Mouse (Mus musculus): ENCODE measurements around the gene Pbx3.

Pbx3 gene

DNA sequence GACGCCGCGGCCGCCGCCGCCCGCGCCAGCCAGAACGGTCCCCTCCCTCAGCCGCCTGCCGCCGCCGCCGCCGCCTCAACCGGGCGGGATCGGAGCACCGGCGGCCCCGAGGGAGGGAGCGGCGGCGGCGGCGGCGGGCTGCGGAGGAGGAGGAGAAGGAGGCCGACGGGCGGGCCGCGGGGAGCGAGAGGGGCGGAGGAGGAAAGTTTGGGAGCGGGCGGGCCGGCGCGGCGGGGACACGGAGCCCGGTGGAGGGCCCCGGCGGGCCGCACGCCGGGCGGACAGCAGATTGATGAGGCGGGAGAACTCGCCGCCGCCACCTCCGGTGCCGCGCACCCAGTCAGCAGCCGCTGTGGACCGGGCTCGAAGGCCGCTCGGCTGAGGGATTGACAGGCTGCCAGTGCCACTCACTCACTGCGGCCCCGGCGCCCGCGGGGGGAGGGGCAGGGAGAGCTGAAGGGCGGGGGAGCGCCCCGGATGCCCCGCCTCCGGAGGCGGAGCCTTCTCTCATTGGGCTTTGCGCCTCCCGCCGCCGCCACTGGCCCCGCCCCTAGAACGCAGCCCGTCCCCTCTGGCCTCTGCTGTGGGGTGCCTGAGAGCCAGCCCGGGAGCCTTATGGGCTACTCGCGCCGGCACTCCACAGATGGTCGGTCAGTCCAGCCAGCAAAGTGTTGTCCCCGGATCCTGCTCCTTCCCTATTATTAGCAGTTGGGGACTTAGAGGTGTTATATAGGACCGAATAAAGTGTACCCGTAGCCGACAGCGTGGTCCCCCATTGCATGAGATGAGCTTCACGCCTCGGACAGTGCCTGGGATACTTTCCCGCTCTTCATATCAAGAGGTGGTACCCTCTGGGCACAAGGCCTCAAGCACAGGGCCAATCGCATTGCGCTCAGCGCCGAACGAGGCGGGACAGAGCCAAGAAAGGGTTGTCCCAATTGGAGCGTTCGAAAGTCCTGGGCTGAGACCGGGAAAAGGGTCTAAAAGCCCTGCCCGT, at the start of gene Pbx3:
Gene Pbx3, minus strand, starts transcription at position 838 of the 997 bp plus-strand sequence.
- DNase-seq (ENCODE audit: low spot score) = peak; percentile 98

DNA sequence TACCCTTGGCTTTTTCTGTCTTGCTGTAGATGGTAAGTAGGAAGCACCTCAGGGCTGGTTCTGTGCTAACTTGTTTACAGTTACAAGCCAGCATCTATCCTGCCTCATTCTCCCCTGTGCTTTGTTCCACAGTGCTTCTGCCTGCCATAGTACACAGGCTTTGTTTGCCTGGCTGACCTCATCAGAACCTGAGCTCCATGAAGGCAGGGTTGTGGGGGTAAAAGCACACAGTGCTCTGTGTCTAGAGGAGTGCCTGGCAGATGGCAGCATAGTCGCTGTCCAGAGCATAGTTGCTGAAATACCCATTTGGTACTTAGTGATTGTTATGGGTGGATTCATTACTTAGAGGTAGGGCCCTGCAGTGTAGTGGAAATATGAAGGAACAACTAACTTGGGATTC, 47.3 kb upstream of the Pbx3 start:
- no peak for DNase-seq (ENCODE audit: low spot score)

- DNase-seq (ENCODE audit: low spot score) = no peak
Observed at GRCm38 (mm10) chr2:34409741-34410340, 36.9 kb upstream of the Pbx3 start.

DNA sequence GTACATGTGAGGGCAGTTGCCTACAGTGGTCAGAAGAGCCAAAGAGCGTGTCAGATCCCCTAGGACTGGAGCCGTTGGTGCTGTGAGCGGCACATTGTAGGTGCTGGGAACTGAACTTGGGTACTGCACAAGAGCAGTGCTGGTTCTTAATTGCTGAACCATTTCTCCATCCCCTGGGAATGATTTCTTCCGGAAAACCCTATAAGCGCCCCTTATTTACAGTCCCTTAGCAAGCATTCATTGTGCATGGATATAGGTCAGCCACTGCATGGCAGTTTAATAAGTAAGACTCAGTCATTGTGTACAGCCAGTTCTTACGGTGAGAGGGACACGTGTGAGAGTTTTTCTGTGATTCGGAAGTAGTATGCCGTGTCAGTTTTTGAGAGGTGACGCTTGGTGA, 35.4 kb upstream of the Pbx3 start:
- peak; percentile 12 for DNase-seq (ENCODE audit: low spot score)

- peak; percentile 20 for DNase-seq (ENCODE audit: low spot score)
Observed at GRCm38 (mm10) chr2:34407596-34407995, 34.7 kb upstream of the Pbx3 start.

GRCm38 (mm10) chr2:34406601-34407464, 33.9 kb upstream of the Pbx3 start, which contains the start of gene Mapkap1:
TSS of gene Mapkap1 (plus strand) at chr2:34406771.
- peak; percentile 97 for DNase-seq (ENCODE audit: low spot score)

- no peak for DNase-seq (ENCODE audit: low spot score)
Observed at GRCm38 (mm10) chr2:34399535-34399934, 26.6 kb upstream of the Pbx3 start.

DNA sequence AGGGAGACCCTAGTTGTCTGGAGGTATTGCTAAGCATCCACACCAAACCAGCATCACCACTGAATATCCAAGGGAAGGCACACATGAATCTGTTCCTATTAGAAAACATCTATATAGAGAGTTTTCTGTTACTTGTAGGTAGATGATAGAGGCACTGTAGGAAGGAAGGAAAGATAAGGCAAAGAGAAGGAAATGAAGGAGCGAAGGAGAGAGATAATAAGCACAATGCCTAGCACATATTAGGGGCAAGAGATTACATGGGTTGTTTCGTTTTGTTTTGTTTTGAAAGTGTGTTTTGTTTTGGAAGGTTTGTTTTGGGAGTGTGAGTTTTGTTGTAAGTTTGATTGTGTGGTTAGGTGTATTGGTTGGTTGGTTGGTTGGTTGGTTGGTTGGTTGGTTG, 6.0 kb upstream of the Pbx3 start:
- no peak for DNase-seq (ENCODE audit: low spot score)

DNA sequence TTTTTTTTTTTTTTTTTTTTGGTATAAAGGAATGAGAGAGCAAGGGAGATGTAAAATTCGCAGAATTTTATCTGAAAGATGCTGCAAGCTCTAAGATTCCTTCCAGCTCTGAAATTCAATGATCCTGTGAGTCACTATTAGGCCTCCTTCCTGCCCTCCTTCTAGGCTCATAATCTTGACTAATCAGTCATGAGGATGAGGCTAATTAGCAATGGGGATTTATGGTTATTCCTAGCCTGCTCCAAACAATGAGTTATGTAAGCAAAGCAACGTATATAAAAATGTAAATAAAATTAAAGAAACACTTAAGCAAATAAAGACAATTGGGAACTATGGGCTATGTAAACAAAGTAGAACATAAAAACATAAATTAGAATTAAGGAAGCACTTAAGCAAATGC, 1.4 kb upstream of the Pbx3 start:
- no peak for DNase-seq (ENCODE audit: low spot score)

- DNase-seq (ENCODE audit: low spot score) = no peak
Observed at GRCm38 (mm10) chr2:34373886-34374285, 944 bp upstream of the Pbx3 start.

GRCm38 (mm10) chr2:34371441-34372304, 1.3 kb downstream of the Pbx3 start:
- DNase-seq (ENCODE audit: low spot score) = peak; percentile 72

DNA sequence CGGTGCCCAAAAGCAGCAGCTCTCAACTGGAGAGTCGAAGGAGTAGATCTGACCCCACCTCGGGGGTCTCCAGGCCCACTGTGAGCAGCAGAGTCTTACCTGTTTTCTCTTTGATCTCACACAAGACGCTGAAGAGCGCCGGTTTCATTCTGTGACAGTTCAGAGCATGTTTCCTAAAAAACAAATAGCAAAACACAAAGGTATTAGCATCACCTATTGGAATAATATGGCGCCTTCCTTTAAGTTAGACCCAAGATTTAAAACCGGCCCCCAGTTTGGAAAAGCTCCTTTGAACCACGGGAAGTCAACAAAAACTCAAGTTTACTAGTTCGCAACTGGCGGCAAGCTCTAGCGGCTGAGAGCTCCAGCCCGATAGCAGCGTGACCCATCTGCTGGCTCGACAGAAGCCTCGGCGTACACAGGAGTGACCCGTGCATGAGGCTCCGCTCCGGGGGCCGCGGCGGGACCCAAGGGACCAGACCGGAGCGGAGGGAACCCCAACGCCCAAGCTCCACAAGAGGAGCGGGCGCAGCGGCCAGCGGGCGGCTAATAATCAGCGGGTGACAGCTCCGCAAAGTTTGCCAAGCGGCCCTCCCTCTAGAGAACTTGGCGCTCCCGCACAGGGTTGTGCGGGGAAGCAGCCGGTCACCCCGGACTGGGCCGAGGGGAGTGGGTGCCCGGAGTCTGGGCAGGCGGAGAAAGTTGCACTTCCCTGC, 2.1 kb downstream of the Pbx3 start:
- peak; percentile 49 for DNase-seq (ENCODE audit: low spot score)

DNA sequence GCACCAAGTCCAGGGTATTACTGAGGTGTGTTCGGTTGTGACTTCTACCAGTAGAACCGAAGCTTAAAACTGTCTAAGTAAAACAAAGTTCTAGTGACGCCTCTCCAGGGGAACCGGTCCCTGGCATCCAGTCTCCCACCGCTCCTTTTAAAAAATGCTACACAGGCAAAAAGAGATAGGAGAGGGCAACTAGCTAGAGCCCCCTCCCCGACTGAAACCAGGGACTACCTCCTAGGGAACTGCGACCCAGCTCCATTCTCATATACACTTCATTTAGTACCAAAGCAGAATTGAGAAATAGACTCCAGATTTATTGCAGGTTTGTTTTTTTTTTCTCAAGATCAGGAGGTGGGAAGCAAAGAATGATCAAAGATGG, 2.6 kb downstream of the Pbx3 start:
- DNase-seq (ENCODE audit: low spot score) = no peak

GRCm38 (mm10) chr2:34368396-34368795, 4.5 kb downstream of the Pbx3 start:
- DNase-seq (ENCODE audit: low spot score) = peak; percentile 16

- DNase-seq (ENCODE audit: low spot score) = no peak
Observed at GRCm38 (mm10) chr2:34367024-34367423, 5.9 kb downstream of the Pbx3 start.

DNA sequence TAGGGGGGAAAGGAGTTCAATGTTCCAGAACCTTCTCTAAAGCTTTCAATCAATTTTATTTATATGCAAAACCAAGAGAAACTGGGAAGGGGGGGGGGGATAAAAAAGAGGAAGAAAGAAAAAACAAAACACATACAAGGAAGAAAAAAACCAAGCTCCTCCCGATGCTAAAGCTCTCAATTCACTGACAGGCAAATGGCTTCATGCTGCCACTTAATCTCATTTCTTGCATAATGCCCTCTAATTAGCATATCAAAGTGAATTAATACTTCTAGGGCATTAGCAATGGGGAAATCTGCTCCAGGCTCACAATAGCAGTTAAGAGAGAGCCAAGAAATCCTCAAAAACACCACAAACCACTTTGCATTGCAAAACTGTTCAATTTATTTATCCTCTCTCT, 9.3 kb downstream of the Pbx3 start:
- no peak for DNase-seq (ENCODE audit: low spot score)

- DNase-seq (ENCODE audit: low spot score) = peak; percentile 33
Observed at GRCm38 (mm10) chr2:34355801-34356211, 17.1 kb downstream of the Pbx3 start.

- no peak for DNase-seq (ENCODE audit: low spot score)
Observed at GRCm38 (mm10) chr2:34352006-34352405, 20.9 kb downstream of the Pbx3 start.

GRCm38 (mm10) chr2:34347096-34347495, 25.8 kb downstream of the Pbx3 start:
- no peak for DNase-seq (ENCODE audit: low spot score)

GRCm38 (mm10) chr2:34298664-34299063, 74.3 kb downstream of the Pbx3 start:
- DNase-seq (ENCODE audit: low spot score) = no peak

DNA sequence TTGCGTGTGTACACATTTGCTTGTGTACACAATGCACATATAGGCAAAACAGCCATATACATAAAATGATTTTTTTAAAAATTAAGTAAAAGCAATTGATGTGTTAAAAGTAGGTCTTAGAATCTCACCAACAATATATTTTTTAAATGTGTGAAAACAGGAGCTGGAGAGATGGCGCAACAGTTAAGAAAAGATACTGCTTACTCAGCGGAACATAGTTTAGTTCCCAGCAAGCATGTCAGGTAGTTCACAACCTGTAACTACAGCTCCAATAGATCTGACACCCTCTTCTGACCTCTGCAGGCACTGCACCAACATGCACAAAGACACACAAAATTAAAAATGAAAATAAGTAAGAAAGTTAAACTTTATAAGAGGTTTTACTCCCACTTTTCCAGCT, 74.7 kb downstream of the Pbx3 start:
- no peak for DNase-seq (ENCODE audit: low spot score)
